Mouse (Mus musculus) cerebellum, adult (tissue): Measurements from ENCODE around the gene Surf1.

ENCODE experiments used
- ATAC-seq: cut with Nextera tagmentation; 2 replicates; pipeline ENCODE4 v1.9.2; 2017; ENCODE audit warnings: mild to moderate bottlenecking, moderate library complexity, mixed read lengths; ENCODE audit not compliant: insufficient number of reproducible peaks, low FRiP score, low TSS enrichment

The Surf1 gene

DNA sequence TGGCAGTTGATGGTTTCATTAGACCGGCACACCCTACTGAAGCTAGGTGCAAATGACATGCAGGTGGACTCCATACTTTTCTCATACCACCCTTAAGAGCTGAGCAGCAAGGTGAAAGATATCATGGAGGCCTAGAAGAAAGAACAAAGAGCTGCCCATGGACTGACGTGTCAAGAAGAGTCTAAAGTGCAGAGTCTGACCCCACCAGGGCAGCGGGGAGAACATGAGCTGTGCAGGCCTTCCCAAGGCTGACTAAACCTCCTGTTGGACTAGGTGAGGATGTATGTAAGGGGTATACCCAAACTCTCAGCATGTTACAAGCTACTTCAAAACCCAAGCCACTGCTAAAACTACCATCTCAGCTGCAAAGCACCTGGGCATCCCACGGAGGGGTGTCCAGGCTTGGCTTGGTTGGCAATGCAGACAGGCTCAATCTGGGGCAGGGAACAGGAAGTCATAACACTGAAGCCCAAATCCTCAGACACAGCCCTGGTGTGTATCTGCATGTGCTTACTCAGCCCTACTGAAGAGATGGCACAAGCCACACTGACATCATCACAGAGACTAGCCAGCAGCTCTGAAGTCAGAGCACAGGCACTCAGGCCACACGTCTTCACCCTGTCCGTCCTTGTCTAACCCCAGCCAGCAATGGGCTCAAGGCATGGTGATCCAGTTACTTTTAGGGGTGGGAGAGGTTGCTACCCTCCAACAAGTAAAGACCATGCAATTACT, 11.6 kb upstream of the Surf1 start:
- ATAC-seq = no peak

DNA sequence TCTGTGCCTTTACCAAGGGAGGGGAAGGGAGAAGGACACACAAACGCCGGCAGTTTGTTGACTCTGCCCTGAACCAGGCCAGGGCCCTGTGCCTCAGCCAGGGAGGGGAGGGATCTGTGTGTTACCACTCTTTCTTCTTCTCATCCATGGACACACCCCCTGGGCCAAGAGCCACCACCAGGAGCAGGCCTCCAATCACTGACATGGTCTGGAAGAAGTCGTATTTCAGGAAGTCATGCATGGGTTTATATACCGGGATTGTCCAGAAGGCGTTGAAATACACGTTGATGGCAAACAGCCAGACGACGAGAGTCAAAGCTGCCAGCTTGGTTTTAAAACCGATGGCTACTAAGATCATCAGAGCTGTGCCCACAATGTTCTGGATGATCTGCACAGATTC, 5.5 kb upstream of the Surf1 start:
- ATAC-seq = no peak

GRCm38 (mm10) chr2:26920190-26920855, 4.0 kb upstream of the Surf1 start:
- no peak for ATAC-seq

- ATAC-seq = no peak
Measured at GRCm38 (mm10) chr2:26919684-26920083, 3.4 kb upstream of the Surf1 start.

- ATAC-seq = no peak
Measured at GRCm38 (mm10) chr2:26916738-26917137, 408 bp upstream of the Surf1 start.

DNA sequence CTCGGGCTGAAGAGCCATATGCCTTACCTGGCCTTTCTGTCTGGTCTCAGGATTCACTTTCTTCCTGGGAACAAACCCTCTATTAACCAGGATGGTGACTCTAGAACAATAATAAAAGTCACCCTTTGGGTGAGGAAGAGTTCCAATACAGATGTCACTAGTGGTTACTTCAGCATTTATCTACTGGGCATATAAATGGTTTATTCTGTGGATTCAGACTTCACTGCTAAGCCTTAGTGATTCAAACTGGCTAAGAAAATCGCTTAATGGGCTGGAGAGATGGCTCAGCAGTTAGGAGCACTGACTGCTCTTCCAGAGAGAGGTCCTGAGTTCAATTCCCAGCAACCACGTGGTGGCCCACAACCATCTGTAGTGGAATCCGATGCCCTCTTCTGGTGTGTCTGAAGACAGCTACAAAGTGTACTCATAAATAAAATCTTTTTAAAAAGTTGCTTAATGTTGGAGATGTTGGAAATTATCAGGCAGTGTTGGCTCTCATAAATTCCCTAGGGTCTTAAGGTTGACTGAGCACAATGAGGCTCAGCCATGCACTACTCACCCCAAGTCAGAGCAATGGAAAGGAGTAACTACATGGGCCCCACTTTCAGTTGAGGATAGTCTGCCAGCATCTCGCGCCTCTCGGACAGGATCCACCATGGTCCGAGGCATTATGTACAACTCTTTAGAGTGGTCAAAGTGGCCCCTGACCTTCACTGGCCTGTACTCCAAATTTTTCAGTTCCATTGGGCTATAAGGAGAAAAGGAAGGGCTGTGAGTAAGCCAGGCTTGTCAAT, 2.0 kb downstream of the Surf1 start:
- no peak for ATAC-seq

- no peak for ATAC-seq
Measured at GRCm38 (mm10) chr2:26913416-26914147, 2.7 kb downstream of the Surf1 start.

- ATAC-seq = no peak
Measured at GRCm38 (mm10) chr2:26912253-26912770, 4.0 kb downstream of the Surf1 start.

GRCm38 (mm10) chr2:26910994-26911765, 5.2 kb downstream of the Surf1 start:
- ATAC-seq = peak; percentile 16; the same call in 1 of the 2 replicates

DNA sequence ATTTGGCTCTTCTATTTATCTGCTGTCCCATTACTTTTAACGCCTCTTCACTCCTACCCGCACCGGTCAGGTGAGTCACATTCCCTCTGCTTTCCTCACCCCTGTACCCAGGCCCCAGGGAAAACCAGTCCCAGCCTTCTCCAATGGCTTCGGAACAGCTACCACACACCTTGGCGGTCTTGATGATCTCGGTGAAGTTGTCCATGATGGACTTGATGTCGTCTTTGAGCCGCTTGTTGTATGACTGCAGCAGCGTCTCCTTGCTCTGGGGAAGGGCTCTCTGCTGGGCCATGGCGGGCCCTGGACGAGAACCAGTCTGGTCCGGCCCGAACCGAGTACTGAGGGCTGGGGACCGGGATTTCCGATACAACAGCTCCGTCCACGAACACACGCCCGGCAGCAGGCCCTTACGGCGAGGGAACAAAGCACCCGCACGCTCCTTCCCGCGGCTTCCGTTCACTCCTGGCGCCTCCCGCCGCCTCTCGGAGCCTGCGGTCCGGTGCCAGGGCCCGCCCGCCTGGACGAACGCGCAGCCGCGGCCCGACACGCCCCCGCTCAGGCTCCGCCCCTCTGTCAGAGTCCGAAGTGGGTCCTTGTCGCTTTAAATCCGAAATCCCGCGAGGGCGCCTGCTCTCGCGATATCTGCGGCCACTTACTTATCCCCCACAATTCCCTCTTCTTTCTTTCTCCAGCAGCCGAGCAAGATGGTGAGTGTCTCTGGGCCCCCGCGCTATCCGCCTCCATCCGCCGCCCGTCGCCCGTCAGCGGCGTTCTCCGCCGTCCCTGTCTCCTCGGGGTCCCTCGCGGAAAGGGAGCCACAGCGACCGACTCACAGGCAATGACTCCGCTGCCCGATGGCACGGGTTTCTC, 6.0 kb downstream of the Surf1 start, which contains the start of the genes Med22 and Rpl7a:
Gene Med22, minus strand, starts transcription at position 554 of the 870 bp plus-strand sequence.
Gene Rpl7a, plus strand, starts transcription at position 641 of the 870 bp plus-strand sequence.
- ATAC-seq = peak; percentile 85

GRCm38 (mm10) chr2:26909387-26909784, 6.9 kb downstream of the Surf1 start:
- ATAC-seq = no peak

GRCm38 (mm10) chr2:26908710-26909386, 7.5 kb downstream of the Surf1 start:
- ATAC-seq = no peak

DNA sequence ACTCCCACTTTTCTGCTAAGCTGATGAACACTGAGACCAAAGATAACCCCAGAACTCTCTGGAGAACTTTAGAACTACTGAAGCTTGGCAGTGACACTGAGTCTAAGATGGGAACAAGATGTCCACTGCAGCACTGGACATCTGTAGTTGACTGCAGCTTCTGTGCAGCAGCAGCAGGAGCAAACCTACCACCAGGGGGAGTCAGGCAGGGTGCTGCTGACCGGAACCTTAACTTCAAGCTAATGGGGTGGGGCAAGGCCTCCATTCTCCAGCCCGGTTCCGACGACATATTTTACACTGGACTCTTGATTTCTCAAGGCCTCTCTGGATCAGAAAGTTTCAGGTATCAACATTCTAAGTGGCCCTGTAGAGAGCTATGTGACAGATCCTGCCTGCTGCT, 9.2 kb downstream of the Surf1 start:
- no peak for ATAC-seq

- ATAC-seq = no peak
Measured at GRCm38 (mm10) chr2:26906431-26906830, 9.9 kb downstream of the Surf1 start.

GRCm38 (mm10) chr2:26905936-26906335, 10.4 kb downstream of the Surf1 start:
- no peak for ATAC-seq

- no peak for ATAC-seq
Measured at GRCm38 (mm10) chr2:26903311-26903710, 13.0 kb downstream of the Surf1 start.

DNA sequence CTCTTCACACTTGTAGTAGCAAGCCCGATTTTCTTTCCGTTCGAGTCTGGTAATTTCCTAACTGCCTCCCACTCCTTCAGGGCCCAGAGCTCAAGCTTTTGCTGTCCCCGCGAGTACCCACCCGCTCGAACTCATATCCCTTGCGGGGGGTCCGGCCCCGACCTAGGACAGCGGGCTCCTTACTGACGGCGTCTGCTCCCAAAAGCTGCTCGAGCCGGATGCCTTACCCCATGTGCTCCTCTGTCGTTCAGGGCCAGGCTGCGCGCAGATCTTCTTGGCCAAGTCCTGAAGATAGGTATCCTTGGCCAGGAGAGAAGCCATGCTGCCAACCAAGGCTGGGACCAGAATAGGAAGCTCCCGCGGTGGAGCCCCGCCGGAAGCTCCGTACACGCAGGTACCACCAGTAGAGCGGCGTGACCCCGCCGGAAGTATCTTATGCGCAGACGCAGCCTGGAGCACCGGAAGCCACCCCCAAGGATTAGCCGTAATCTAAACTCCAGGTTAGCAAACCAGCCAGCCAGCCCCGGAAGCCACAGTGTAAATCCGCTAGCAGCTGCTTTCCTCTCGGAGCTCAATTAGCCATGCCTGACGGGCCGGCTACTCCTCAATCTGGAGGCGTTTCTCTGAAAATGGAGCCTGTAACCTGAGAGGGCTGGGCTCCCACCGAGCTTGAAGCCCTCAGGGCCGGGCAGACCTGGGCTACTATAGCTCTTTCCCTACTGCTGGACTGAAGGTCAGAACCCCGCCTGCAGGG, 13.7 kb downstream of the Surf1 start, which contains the start of gene Surf6:
Gene Surf6, minus strand, starts transcription at position 413 of the 754 bp plus-strand sequence.
- peak; percentile 90 for ATAC-seq
